Mouse (Mus musculus): Measurements from ENCODE around the gene Snx30. TPM values are rescaled to one million over a fixed set of nuclear protein-coding genes. Genes with fewer than 3 reads are reported as not detected.

The Snx30 gene
- polyA plus RNA-seq, 1 experiment from 2014 or later = 9.5 TPM

DNA sequence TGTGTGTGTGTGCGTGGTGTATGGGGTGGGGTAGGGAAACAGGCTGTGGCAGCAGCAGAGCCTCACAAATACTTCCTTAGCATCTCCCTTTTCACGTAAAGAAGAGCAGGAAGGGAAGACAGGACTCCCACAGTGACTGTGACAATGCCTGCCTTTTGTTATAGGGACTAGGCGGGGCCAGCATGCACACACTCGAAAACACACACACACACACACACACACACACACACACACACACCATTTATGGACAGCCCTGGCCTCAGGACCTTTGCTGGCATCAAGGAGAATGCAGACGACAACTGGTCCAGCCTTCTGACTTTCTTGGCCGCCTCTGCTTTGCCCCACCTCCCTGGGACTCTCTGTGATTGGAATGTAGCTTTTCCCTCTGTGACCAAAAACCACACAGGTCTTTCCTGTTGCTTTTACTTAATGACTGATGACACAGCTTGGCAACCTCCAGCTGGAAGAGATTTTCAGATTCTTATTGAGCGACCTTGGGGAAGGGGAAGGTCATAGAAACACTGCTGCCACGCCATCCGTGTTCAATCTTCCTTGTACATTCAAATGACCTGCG lies 102.1 kb downstream of the Snx30 start:
- Histone ChIP-seq H3K4me1 (peaks cover 4% of the 10 kb centered on the region; the same call in 1 of the 2 replicates), H3K4me3 (no peak overlapping the region), H3K27ac (replicated peaks) (no peak overlapping the region), H3K27me3 (ENCODE audit: low read depth, poor library complexity, severe bottlenecking) (no peaks in the 10 kb centered on the region), H3K9me3 (replicated peaks) (no peaks in the 10 kb centered on the region), H3K36me3 (no peaks in the 10 kb centered on the region)
- DNase-seq (ENCODE audit: low spot score) = no peak
- WGBS = 48% methylated on average over 10 of the region's 10 CpGs

DNA sequence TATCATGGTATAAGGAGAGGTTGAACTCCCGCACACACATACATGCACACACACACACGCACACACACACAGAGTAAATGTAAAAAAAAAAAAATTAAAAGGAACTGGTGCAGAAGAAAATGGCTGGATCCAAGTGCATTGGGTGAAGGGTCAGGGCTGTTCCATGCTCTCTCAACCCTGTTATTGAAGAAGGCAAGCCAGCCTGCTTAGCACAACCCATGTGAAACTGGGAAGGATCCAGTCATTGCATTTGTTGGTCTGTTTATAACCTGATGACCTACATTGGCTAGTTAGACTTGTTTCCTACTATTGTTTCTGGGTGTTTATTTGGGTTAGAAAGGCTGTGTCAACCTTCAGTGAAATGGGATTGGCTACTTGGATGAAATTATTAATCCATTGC lies 103.1 kb downstream of the Snx30 start:
- no peak overlapping the region for H3K27ac ChIP-seq (replicated peaks)
- 94% methylated on average over 2 of the region's 2 CpGs for WGBS
- DNase-seq (ENCODE audit: low spot score) = no peak

DNA sequence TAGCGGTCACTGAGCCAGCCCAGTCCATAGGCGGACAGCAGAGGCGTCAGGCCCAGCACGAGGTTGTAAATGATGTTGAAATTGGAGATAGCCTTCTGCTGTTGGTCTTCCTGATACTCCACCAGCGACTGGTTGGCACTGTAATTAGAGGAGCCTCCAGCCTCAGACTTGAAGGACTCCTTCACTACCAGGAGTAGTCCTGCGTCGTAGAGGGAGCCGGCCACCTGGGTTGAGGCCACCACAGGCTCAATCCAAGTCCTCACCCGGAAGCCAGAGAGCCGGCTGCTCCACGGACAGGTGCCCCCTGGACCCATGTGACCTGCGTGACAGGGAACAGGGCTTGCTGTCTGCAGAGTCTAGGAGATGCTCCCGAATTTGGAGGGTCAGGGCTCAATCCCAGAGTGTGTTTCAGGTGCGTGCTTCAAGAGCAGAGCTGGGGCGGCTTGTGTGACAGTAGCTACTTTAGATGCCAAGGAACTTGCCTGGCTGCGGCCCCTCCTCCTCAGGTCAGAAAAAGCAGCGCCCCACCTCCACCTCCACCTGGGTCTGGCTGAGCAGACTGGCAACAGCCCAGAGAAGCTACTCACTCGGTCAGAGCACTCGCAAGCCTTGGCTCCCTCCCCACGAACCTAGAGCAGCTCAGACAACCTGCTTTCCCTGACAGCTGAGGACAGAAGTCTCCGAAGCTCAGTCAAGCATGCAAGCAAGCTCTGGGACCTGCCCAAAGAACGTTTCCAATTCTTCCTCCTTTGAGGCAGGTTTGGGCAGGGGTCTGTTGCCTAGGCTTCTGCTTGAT lies 109.2 kb downstream of the Snx30 start, which contains the start of gene Slc46a2:
TSS of gene Slc46a2 (minus strand) at position 449 of the 796 bp plus-strand sequence.
- Histone ChIP-seq H3K4me1 (peaks cover 11% of the 10 kb centered on the region; the same call in 1 of the 2 replicates), H3K36me3 (no peaks in the 10 kb centered on the region), H3K27ac (replicated peaks) (no peak within 1 kb of the TSS), H3K27me3 (ENCODE audit: low read depth, poor library complexity, severe bottlenecking) (peaks cover 27% of the 10 kb centered on the region), H3K9me3 (replicated peaks) (no peaks in the 10 kb centered on the region), H3K4me3 (peak within 1 kb of the TSS; percentile 23; the same call in 1 of the 2 replicates)
- DNase-seq (ENCODE audit: low spot score) = no peak
- WGBS = 17% methylated on average over 22 of the region's 22 CpGs

More for the DNA sequence above, 103.1 kb downstream of the Snx30 start:
- Histone ChIP-seq H3K4me3 (no peak overlapping the region), H3K9me3 (replicated peaks) (no peaks in the 10 kb centered on the region), H3K36me3 (no peaks in the 10 kb centered on the region), H3K27me3 (ENCODE audit: low read depth, poor library complexity, severe bottlenecking) (peaks cover 4% of the 10 kb centered on the region), H3K4me1 (peaks cover 4% of the 10 kb centered on the region; the same call in 1 of the 2 replicates)

DNA sequence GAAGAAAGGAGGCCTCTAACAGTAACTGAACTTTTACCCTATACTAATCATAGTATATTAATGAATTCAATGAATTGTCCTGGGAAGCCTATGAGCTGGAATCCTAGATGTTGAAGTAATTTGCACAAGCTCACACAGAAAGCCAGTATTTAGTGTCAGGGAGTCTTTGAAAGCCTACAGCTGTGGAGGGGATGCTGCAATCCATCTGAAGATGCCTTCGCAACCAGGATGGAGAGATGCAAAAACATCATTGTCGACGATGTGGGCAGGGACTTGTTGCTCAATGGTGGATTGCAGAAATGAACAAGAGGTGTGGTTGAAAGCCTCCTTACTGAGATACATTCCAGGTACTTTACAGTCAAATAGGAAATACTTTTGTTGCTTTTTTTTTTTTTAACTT lies 112.3 kb downstream of the Snx30 start:
- no peak for DNase-seq (ENCODE audit: low spot score)
- peaks cover 27% of the 10 kb centered on the region for H3K27me3 ChIP-seq (ENCODE audit: low read depth, poor library complexity, severe bottlenecking)
- no peak overlapping the region for H3K27ac ChIP-seq (replicated peaks)
- 88% methylated on average over 3 of the region's 3 CpGs for WGBS
- H3K4me3 ChIP-seq = no peak overlapping the region
- peaks cover 11% of the 10 kb centered on the region; the same call in 1 of the 2 replicates for H3K4me1 ChIP-seq
- H3K36me3 ChIP-seq = no peaks in the 10 kb centered on the region
- no peaks in the 10 kb centered on the region for H3K9me3 ChIP-seq (replicated peaks)

DNA sequence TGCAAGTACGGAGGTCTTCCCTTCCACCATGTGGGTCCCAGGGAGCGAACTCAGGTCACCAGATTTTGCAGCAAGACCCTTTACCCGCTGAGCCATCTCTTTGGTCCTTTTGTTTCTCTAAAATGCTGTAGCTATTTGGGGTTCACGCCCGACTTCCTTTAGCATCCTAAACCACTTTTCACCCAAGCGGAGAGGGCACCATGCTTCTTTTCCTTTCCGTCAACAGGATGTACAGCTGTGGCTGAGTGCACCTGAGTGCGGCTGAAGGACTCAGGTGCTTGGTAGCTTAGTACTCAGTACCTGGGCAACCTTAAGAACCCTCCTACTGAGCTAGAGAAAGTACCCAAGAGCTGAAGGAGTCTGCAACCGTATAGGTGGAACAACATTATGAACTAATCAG lies 119.4 kb downstream of the Snx30 start:
- Histone ChIP-seq H3K4me3 (no peak overlapping the region), H3K27ac (replicated peaks) (no peak overlapping the region), H3K36me3 (no peaks in the 10 kb centered on the region), H3K27me3 (ENCODE audit: low read depth, poor library complexity, severe bottlenecking) (no peaks in the 10 kb centered on the region), H3K9me3 (replicated peaks) (no peaks in the 10 kb centered on the region), H3K4me1 (no peaks in the 10 kb centered on the region)
- no peak for DNase-seq (ENCODE audit: low spot score)
- WGBS = 86% methylated on average over 9 of the region's 9 CpGs

DNA sequence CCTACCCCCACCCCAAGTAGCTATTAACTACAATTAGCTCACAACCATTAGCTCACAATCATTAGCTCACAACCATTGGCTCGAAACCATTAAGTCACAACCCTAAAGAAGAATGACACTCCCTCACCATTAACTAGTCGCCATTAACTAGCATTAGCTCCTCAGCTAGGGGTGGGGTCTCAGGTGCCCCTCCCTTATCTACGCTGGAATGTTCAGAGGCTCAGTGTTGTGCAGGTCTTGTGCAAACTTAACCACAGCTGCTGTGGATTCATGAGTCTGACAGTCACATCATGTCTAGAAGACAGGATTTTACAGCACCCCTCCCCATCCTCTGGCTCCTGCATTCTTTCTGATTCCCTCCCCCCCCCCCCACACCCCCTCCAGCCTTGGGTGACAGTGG lies 122.0 kb downstream of the Snx30 start:
- H3K4me1 ChIP-seq = no peaks in the 10 kb centered on the region
- H3K36me3 ChIP-seq = no peaks in the 10 kb centered on the region
- DNase-seq (ENCODE audit: low spot score) = no peak
- no peak overlapping the region for H3K4me3 ChIP-seq
- H3K9me3 ChIP-seq (replicated peaks) = no peaks in the 10 kb centered on the region
- no peak overlapping the region for H3K27ac ChIP-seq (replicated peaks)
- WGBS = 90% methylated on average over 3 of the region's 3 CpGs
- no peaks in the 10 kb centered on the region for H3K27me3 ChIP-seq (ENCODE audit: low read depth, poor library complexity, severe bottlenecking)

- H3K27me3 ChIP-seq (ENCODE audit: low read depth, poor library complexity, severe bottlenecking) = no peaks in the 10 kb centered on the region
- no peaks in the 10 kb centered on the region for H3K4me1 ChIP-seq
- WGBS = 25% methylated on average over 6 of the region's 6 CpGs
- no peak overlapping the region for H3K4me3 ChIP-seq
- no peaks in the 10 kb centered on the region for H3K9me3 ChIP-seq (replicated peaks)
- H3K36me3 ChIP-seq = no peaks in the 10 kb centered on the region
- H3K27ac ChIP-seq (replicated peaks) = no peak overlapping the region
- peak; percentile 52 for DNase-seq (ENCODE audit: low spot score)
These were observed 122.7 kb downstream of the Snx30 start for GRCm38 (mm10) chr4:59928347-59928746.

GRCm38 (mm10) chr4:59932505-59933281 lies 127.1 kb downstream of the Snx30 start:
- peak; percentile 28 for DNase-seq (ENCODE audit: low spot score)

GRCm38 (mm10) chr4:59937543-59937942 lies 131.9 kb downstream of the Snx30 start:
- WGBS = 77% methylated on average over 2 of the region's 2 CpGs
- Histone ChIP-seq H3K27ac (replicated peaks) (no peak overlapping the region), H3K4me1 (no peaks in the 10 kb centered on the region), H3K9me3 (replicated peaks) (no peaks in the 10 kb centered on the region), H3K36me3 (no peaks in the 10 kb centered on the region), H3K27me3 (ENCODE audit: low read depth, poor library complexity, severe bottlenecking) (no peaks in the 10 kb centered on the region), H3K4me3 (no peak overlapping the region)
- DNase-seq (ENCODE audit: low spot score) = no peak

More at GRCm38 (mm10) chr4:59932505-59933281, 127.1 kb downstream of the Snx30 start:
- no peak overlapping the region for H3K27ac ChIP-seq (replicated peaks)
- no peaks in the 10 kb centered on the region for H3K27me3 ChIP-seq (ENCODE audit: low read depth, poor library complexity, severe bottlenecking)
- 59% methylated on average over 6 of the region's 6 CpGs for WGBS
- H3K9me3 ChIP-seq (replicated peaks) = no peaks in the 10 kb centered on the region
- H3K36me3 ChIP-seq = no peaks in the 10 kb centered on the region
- no peak overlapping the region for H3K4me3 ChIP-seq
- H3K4me1 ChIP-seq = no peaks in the 10 kb centered on the region

Other genes with a start within 250 kb of the Snx30 start
- 22.6 and 24.7 TPM in 2 replicates for gene Hsdl2, start 224.3 kb upstream of the Snx30 start, polyA plus RNA-seq (2016; fragmentation: Nextera tagmentation; extraction: Ambion mirVana)
- gene E130308A19Rik, start 179.6 kb upstream of the Snx30 start, polyA plus RNA-seq (2016; fragmentation: Nextera tagmentation; extraction: Ambion mirVana) = 51.3 and 54.0 TPM in 2 replicates
- gene Inip, start 4.3 kb upstream of the Snx30 start, polyA plus RNA-seq (2016; fragmentation: Nextera tagmentation; extraction: Ambion mirVana) = 107 and 110 TPM in 2 replicates
- not detected in 2 replicates for gene Slc46a2, start 109.2 kb downstream of the Snx30 start, polyA plus RNA-seq (2016; fragmentation: Nextera tagmentation; extraction: Ambion mirVana)
- not detected in 2 replicates for gene Mup4, start 154.9 kb downstream of the Snx30 start, polyA plus RNA-seq (2016; fragmentation: Nextera tagmentation; extraction: Ambion mirVana)
- not detected in 2 replicates for gene Mup6, start 158.5 kb downstream of the Snx30 start, polyA plus RNA-seq (2016; fragmentation: Nextera tagmentation; extraction: Ambion mirVana)

Data from midbrain, embryonic 10.5 days (tissue).